Mouse (Mus musculus): ENCODE measurements at regions not wholly inside any gene's neighbourhood (a gene's known extent, or its start where the extent isn't known, plus 50 kb on each side); places are given as distances from the start of the nearest gene placed in this dataset.

DNA sequence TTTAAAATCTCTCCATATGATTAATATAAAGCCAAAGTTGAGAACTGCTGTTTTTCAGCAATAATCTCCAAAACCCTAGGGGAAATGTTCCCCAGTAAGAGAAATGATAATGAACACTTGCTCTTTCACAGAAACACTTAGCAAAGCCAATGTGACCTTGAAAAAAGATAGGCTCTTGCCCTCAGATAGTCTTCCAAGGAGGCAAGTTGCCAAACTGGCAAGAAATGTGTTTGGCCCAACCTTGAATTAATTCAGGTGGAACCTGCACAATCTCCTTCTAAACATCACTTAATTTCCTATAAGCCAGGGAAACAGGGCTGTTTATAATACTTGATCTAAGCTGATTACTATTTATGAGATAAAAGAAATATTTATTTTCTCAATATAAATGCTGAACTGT lies 244.0 kb upstream of the Gnaz start:
- no peak for DNase-seq (ENCODE audit: low spot score in 2 of 2)

DNA sequence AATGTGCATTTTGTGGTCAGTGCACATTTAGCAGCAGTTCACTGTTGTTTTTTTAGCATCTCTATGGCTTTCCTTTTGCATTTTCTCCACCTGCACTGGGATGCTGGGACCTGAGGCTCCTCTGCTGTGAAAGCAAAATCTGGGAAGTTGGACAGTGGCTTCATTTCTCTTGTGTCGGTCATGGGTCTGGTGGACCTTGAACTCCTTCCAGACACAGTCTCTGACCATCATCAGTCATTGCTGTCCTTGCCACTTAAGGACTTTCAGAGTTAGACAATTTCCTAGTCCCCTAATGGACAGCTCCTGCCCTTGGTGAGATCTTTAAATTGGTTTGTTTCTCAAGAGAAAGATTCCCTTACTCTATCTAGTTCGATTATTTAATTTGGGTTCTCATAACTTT lies 217.5 kb upstream of the Gnaz start:
- DNase-seq (ENCODE audit: low spot score in 2 of 2), result no peak

DNA sequence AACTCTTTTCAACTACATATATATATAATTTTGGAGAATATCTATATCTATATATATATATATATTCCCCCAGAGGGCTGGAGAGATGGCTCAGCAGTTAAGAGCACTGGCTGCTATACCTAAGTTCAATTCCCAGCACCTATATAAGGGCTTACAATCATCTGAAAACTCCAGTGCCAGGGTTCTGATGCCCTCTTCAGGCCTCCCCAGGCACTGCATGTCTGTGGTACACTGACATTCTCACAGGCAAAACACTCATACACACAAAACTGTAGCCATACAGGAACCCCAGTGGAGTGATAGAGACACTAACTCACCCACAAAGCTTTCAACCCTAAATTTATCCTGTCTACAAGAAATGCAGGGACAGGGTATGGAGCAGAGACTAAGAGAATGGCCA lies 216.1 kb upstream of the Gnaz start:
- no peak for DNase-seq (ENCODE audit: low spot score in 2 of 2)

DNA sequence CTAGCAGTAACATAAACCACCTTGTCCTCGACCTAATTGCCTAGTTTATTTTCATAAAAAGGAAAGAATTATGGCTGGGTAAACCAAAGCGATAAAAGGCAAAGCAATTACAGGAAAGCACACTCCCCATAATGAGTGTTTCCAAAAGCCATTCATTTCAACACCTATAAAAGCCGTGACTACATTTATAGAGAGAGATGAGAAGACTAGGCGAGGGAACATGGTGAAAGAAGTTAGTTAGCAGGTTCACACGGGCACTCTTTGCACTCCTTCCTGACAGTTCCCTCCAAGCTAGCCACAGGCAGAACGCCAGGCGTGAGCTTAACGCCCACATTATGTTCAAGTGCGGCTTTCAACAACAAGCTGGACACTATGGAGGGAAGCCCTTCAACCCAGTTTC lies 206.2 kb upstream of the Gnaz start:
- DNase-seq (ENCODE audit: low spot score in 2 of 2), result no peak

DNA sequence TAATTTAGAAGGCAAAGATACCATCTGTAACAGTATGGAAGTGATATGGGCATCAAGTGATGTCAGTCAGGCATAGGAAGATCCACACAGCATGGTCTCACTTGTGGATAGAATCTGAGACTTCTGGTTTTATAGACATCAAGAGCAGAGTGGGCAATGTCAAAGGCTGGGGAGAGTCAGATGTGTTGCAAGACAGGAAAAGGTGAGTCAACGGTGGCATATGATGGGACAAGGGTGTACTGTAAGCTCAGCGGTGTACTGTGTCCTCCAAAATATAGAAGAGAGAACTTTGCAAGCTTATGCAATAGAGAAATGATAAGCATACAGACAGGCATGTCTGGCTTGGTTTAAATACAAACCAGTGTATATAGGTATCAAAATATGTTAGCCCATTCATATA lies 177.7 kb upstream of the Gnaz start:
- DNase-seq (ENCODE audit: low spot score in 2 of 2), result no peak

DNA sequence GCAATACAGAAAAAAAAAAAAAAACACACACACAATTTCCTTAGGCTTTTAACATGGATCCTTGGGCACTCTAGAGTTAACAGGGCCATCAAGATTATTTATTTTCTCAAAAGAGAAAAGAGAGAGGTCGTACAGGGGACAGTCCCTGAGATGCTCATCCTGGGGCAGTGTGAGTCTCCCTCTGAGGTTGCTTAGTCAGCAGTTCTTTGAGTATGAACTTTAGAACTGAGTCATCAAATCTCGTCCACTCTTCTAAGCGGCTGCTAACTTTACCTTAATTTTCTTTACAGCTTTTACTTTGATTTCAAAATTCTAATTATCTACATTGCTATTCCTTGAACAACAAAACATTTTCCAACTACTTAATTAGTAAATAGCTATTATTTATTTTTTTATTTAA lies 177.0 kb upstream of the Gnaz start:
- DNase-seq (ENCODE audit: low spot score in 2 of 2), result no peak

DNA sequence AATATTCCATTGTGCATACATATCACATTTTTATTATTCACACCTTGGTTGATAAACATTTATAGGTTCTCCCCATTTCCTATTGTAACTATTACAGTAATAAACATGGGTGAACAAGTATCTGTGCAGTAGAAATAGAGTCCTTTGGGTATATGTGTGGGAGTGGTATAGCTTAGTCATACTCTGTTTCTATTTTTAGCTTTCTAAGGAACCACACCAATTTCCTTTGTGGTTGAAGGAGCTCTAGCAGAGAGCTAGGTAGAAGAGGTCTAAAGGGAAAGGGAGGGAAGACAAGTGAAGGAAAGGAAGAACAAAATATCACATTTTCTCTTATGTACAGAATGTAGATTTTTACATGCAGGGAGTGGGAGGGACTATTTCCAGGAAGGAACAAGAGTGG lies 143.6 kb upstream of the Gnaz start:
- DNase-seq (ENCODE audit: low spot score in 2 of 2), result no peak

DNA sequence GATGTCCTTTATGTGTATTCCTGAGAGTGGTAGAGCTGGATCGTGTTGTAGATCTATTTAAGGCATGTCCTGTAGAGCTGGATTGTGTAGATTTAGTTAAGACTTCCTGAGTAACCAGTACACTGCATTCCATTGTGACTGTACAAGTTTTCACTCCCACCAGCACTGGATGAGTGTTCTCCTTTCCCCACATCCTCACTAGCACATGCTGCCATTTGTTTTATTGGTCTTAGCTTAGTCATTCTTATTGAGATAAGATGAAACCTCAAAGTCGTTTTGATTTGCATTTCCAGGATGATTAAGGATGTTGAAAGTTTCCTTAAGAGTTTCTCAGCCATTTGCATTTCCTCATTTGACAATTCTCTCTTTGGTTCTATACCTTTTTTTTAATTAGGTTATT lies 132.6 kb upstream of the Gnaz start:
- DNase-seq (ENCODE audit: low spot score in 2 of 2), result no peak

DNA sequence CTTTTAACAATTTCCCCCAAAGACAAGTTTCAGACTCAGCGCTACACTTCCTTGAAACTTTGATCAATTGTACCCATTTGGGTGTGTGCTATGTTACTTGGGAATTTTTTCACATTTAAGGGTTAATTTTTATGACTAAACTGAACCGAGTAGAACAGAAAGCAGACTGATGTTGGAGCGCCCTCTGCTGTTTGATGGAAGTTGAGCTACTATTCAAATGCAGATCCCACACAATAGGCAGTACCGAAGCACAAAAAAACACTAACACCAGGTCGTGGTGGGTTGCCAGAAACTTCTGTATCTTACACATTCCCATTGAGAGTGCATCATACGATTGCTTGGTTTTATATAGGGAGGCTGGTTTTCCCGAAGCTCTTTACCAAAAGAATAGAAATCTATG lies 118.6 kb upstream of the Gnaz start:
- DNase-seq (ENCODE audit: low spot score in 2 of 2), result peak; percentile 87 to 88

DNA sequence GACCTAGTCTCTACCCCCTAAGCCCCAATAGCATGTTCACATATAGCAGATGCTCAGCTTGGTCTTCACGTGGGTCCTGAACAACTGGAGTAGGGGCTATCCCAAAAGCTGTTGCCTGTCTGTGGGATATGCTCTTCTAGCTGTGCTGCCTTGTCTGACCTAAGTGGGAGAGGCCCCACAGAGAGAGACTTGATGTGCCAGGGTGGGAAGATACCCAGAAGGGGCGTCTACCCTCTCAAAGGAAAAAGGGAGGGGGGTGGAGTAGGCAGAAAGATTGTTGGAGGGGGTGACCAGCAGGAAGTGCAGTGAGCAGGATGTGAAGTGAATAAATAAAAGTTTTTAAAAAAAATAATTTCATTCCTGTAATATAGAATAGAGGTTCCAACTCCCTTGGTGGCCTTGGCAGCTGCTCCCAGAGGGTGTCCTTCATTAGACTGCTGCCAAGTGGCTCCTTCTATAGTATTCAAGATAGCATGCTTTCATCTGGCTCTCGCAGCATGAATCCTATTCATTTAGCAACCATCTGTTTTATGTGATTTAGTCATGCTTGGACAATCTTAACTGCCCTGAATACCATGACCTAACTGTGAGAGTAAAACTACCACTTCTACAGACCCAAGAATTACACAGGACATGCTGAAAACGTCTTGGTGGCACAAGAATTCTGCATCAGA lies 111.8 kb upstream of the Gnaz start:
- DNase-seq (ENCODE audit: low spot score in 2 of 2), result peak in 1 of 2 experiments; percentile 5

All from right cerebral cortex, adult 2 months (tissue).